In the genomic region with DNA sequence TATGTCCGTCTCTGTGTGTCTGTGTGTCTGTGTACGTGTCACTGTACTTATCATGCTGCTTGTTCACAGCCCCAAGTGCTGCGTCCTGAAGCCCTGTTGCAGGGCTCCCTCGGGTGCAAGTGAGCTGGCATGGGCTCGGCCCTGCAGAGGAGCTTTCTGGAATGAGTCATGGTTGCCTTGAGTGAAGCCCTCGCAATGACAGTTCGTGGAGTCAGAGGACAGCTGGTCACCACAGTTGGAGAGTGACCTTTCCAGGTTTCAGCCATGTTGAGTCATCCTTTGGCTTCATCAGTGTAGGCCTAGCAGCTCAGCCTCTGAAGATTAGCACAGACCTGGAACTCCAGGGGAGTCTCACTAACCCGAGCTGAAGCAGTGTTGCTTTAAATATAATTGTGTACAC, we compare ENCODE assay signal across 18 mouse cellular contexts. TPM values are rescaled to one million over a fixed set of nuclear protein-coding genes. Genes with fewer than 3 reads are reported as not detected.
A peak's percentile ranks its signal among the peaks of the same experiment; 100 is the strongest.
DNase-seq lines count a peak whose midpoint lies in the region; TF ChIP-seq lines count a peak whose summit lies in the region.
"Had no signal": no experiment of that assay in that cellular context is flagged by ENCODE, and none has a peak within 500 bp of the region (broad histone marks: within the 10 kb centered on the region; RNA-seq: fewer than 3 reads in every experiment).

No protein-coding gene starts in this region.

- H3K79me2 ChIP-seq in myocyte (ENCODE audit: control insufficient read depth, insufficient read depth) = no peaks in the 10 kb centered on the region

- H3K27me3 ChIP-seq in myocyte (ENCODE audit: control insufficient read depth, insufficient read depth, insufficient read length) = no peaks in the 10 kb centered on the region
- H3K27me3 ChIP-seq: embryonic facial prominence, embryonic 15.5 days; forebrain, embryonic 13.5 days had no signal

- no peak for TF ChIP-seq POLR2A in myocyte (IDR thresholded peaks at IDR 0.05; ENCODE audit: insufficient read length, low read depth)

- intact Hi-C loops in left cerebral cortex, postnatal 36 days (cut with DNase I) = loop anchor here (10.0 kb wide), 1 partner anchor 311 kb away; the partner anchor contains the start of gene Ntf3

- H3K4me3 ChIP-seq in myocyte = no peak overlapping the region
- H3K4me3 ChIP-seq: embryonic facial prominence, embryonic 15.5 days; forebrain, embryonic 13.5 days; heart, adult 2 months had no signal

- H3ac ChIP-seq in myocyte (ENCODE audit: control insufficient read depth, insufficient read length) = no peak overlapping the region

- peak; percentile 34 for DNase-seq in gastrocnemius, adult 18-20 months (ENCODE audit: low spot score)
- no peak for DNase-seq in gastrocnemius, postnatal 10 days
- peak; percentile 86 for DNase-seq in adrenal gland, adult 8-10 months
- DNase-seq in cerebellum, adult 9-10 months = peak; percentile 96
- DNase-seq in retina, postnatal 1 day = no peak
- DNase-seq in frontal cortex, postnatal 10 days (ENCODE audit: low spot score in 2 of 2) = no peak
- no peak for DNase-seq in left cerebral cortex, postnatal 36 days (ENCODE audit: low spot score in 2 of 2)
- DNase-seq: heart, postnatal 14 days; kidney, postnatal 25 days; spleen, adult 18-20 months had no signal

- H3K4me2 ChIP-seq in myocyte (ENCODE audit: low read depth) = peak overlapping the region; percentile 58
- H3K4me2 ChIP-seq: embryonic facial prominence, embryonic 15.5 days; forebrain, embryonic 13.5 days; liver, embryonic 11.5 days had no signal

- no peaks in the 10 kb centered on the region for H3K36me3 ChIP-seq in myocyte (ENCODE audit: control insufficient read depth, insufficient read depth)
- H3K36me3 ChIP-seq: embryonic facial prominence, embryonic 15.5 days had no signal

TF ChIP-seq in myocyte, 11 proteins besides CTCF, POLR2A, EP300 and RAD21:
- TF ChIP-seq SRF (IDR thresholded peaks at IDR 0.05; ENCODE audit: control insufficient read depth, insufficient read length, low read depth) = no peak
- TF ChIP-seq CEBPB (IDR thresholded peaks at IDR 0.05; ENCODE audit: insufficient read depth, poor library complexity, severe bottlenecking) = peak; percentile 66; the same call in 1 of the 2 replicates
- peak; percentile 56 for TF ChIP-seq TCF12 (IDR thresholded peaks at IDR 0.05; ENCODE audit: insufficient read depth, poor library complexity, severe bottlenecking)
- no peak for TF ChIP-seq USF1 (IDR thresholded peaks at IDR 0.05; ENCODE audit: low read depth)
- no peak for TF ChIP-seq E2F4 (IDR thresholded peaks at IDR 0.05; ENCODE audit: insufficient read depth)
- no peak for TF ChIP-seq REST (IDR thresholded peaks at IDR 0.05; ENCODE audit: insufficient read depth, insufficient read length)
- TF ChIP-seq MYOD1 (IDR thresholded peaks at IDR 0.05; ENCODE audit: control insufficient read depth in 1 of 3, insufficient read length in 2 of 3, low read depth in 2 of 3) = peak; percentile 93 to 99 (median 95)
- TF ChIP-seq TCF3 (IDR thresholded peaks at IDR 0.05; ENCODE audit: insufficient read length, low read depth) = peak; percentile 71
- no peak for TF ChIP-seq MAX (IDR thresholded peaks at IDR 0.05; ENCODE audit: low read depth)
- peak; percentile 59 to 96 (median 94) for TF ChIP-seq MYOG (IDR thresholded peaks at IDR 0.05; ENCODE audit: control insufficient read depth in 1 of 3, insufficient read depth in 1 of 3, insufficient read length in 2 of 3, low read depth in 2 of 3)
- no peak for TF ChIP-seq POLR2AphosphoS2 (IDR thresholded peaks at IDR 0.05; ENCODE audit: insufficient read length, low read depth)
TF ChIP-seq in myocyte: peak in this region for 5.

RNA-seq across cellular contexts. Expression of gene Kcna5, which starts 59.7 kb away (rescaled TPM):
- 1 to 10 TPM; 4.0 to 5.9 TPM for total RNA-seq in gastrocnemius, adult 18-20 months (2021)
- 1 to 10 TPM; 3.7 to 6.0 TPM for total RNA-seq in gastrocnemius, postnatal 10 days (2021)
- 1 to 10 TPM; 2.4 to 4.1 (median 3.4) TPM for total RNA-seq in adrenal gland, adult 8-10 months (2022)
- polyA plus RNA-seq in myocyte (2012; fragmentation: generic; extraction: Trizol) = not detected
- total RNA-seq in left cerebral cortex, postnatal 36 days (2021) = 1 to 10 TPM; 3.5 to 7.2 TPM
- total RNA-seq: common myeloid progenitor, adult 5-6 weeks; MEL had no signal
- polyA plus RNA-seq: inflammation-experienced regulatory T-cells, adult 6 months had no signal

Comparison
In these comparisons a context has a peak if more than half of its experiments do, and no peak if none do; other contexts are left out.
1. DNase-seq: peak in gastrocnemius, adult 18-20 months (single experiment), adrenal gland, adult 8-10 months (single experiment) and cerebellum, adult 9-10 months (single experiment); none in gastrocnemius, postnatal 10 days (single experiment), retina, postnatal 1 day (single experiment), frontal cortex, postnatal 10 days (0 of 2) and left cerebral cortex, postnatal 36 days (0 of 2).